Mouse (Mus musculus) intestine, postnatal 0 days (tissue): ENCODE measurements at regions not wholly inside any gene's neighbourhood (a gene's known extent, or its start where the extent isn't known, plus 50 kb on each side); places are given as distances from the start of the nearest gene placed in this dataset.
"Not testable (repeated sequence)": the region's sequence is repeated elsewhere in the genome, so short reads cannot be mapped to it uniquely, and the experiment has no call there.

Experiments used
- ATAC-seq: fragments of 200-750 bp; cut with Nextera tagmentation; 2 replicates; pipeline ENCODE4 v1.8.0; 2017; ENCODE audit warnings: mild to moderate bottlenecking, moderate TSS enrichment, moderate library complexity
- H3K27ac ChIP-seq: fragments of 300-500 bp; sonication (generic); 2 replicates; pipeline ENCODE4 v1.5.1; 2014; ENCODE audit warnings: mild to moderate bottlenecking, low read depth, low read length, moderate library complexity
- H3K27me3 ChIP-seq: fragments of 300-500 bp; sonication (generic); replicated peaks from 2 replicates; pipeline ENCODE4 v1.6.1; 2014; ENCODE audit warnings: low read length, mixed read lengths; ENCODE audit not compliant: control insufficient read depth, insufficient read depth
- H3K36me3 ChIP-seq: fragments of 300-500 bp; sonication (generic); 2 replicates; pipeline ENCODE4 v1.6.1; 2014; ENCODE audit warnings: mild to moderate bottlenecking, moderate library complexity; ENCODE audit not compliant: control insufficient read depth, insufficient read depth
- H3K4me1 ChIP-seq: fragments of 300-500 bp; sonication (generic); replicated peaks from 2 replicates; pipeline ENCODE4 v1.6.1; 2014; ENCODE audit warnings: antibody characterized with exemption, low read length, mixed read lengths; ENCODE audit not compliant: control insufficient read depth, insufficient read depth
- H3K4me2 ChIP-seq: fragments of 300-500 bp; sonication (generic); replicated peaks from 2 replicates; pipeline ENCODE4 v1.6.1; 2014; ENCODE audit warnings: low read depth, mild to moderate bottlenecking, moderate library complexity
- H3K4me3 ChIP-seq: fragments of 300-500 bp; sonication (generic); 2 replicates; pipeline ENCODE4 v1.5.1; 2014; ENCODE audit warnings: low read depth, low read length
- H3K9ac ChIP-seq: fragments of 300-500 bp; sonication (generic); 2 replicates; pipeline ENCODE4 v1.6.1; 2014; ENCODE audit warnings: mild to moderate bottlenecking, low read depth, low read length
- H3K9me3 ChIP-seq: fragments of 300-500 bp; sonication (generic); 2 replicates; pipeline ENCODE4 v1.6.1; 2016; ENCODE audit warnings: mixed run types; ENCODE audit not compliant: control insufficient read depth
- CTCF ChIP-seq: sonication (generic); IDR thresholded peaks from 2 replicates; pipeline ENCODE4 v1.5.1; 2016; ENCODE audit warnings: low read depth, mild to moderate bottlenecking, control low read depth, antibody characterized with exemption, moderate library complexity
- WGBS: fragments of 180-500 bp; shearing (Covaris S2); extraction: QIAGEN DNeasy Blood & Tissue Kit; methylation state at CpG from one replicate; pipeline ENCODE4 v1.1.7; 2014; 5-methylcytosine and 5-hydroxymethylcytosine counted together

GRCm38 (mm10) chr9:17987606-17988005, 304.3 kb upstream of the Chordc1 start:
- Histone ChIP-seq H3K27ac (no peak overlapping the region), H3K4me3 (no peak overlapping the region), H3K36me3 (no peaks in the 10 kb centered on the region), H3K9ac (no peak overlapping the region), H3K27me3 (no peaks in the 10 kb centered on the region), H3K9me3 (no peaks in the 10 kb centered on the region), H3K4me1 (no peaks in the 10 kb centered on the region), H3K4me2 (no peak overlapping the region)
- TF ChIP-seq CTCF: no peak
- 87% methylated on average over 5 of the region's 5 CpGs for WGBS
- ATAC-seq: 0 out of 2 replicates have a peak, but pooled peaks have one; percentile 51

- H3K27me3 ChIP-seq: no peaks in the 10 kb centered on the region
- WGBS: 31% methylated on average over 2 of the region's 2 CpGs
- TF ChIP-seq CTCF: peak; percentile 28; the same call in 1 of the 2 replicates
Measured at GRCm38 (mm10) chr9:18002557-18002956, 289.4 kb upstream of the Chordc1 start.

GRCm38 (mm10) chr9:18041346-18041745, 250.6 kb upstream of the Chordc1 start:
- Histone ChIP-seq H3K4me3 (no peak overlapping the region), H3K9ac (no peak overlapping the region), H3K36me3 (no peaks in the 10 kb centered on the region), H3K9me3 (no peaks in the 10 kb centered on the region), H3K27ac (no peak overlapping the region), H3K4me1 (no peaks in the 10 kb centered on the region), H3K27me3 (no peaks in the 10 kb centered on the region), H3K4me2 (no peak overlapping the region)
- no peak for TF ChIP-seq CTCF
- no peak for ATAC-seq
- WGBS: 57% methylated on average over 2 of the region's 2 CpGs

More at GRCm38 (mm10) chr9:18002557-18002956, 289.4 kb upstream of the Chordc1 start:
- Histone ChIP-seq H3K36me3 (no peaks in the 10 kb centered on the region), H3K9ac (no peak overlapping the region), H3K4me1 (no peaks in the 10 kb centered on the region), H3K27ac (no peak overlapping the region), H3K4me2 (no peak overlapping the region), H3K4me3 (no peak overlapping the region), H3K9me3 (no peaks in the 10 kb centered on the region)
- ATAC-seq: no peak

GRCm38 (mm10) chr9:18042636-18043035, 249.3 kb upstream of the Chordc1 start:
- not testable (repeated sequence) for H3K27ac ChIP-seq, H3K4me1 ChIP-seq, H3K9me3 ChIP-seq, H3K9ac ChIP-seq, H3K4me2 ChIP-seq, H3K27me3 ChIP-seq, H3K4me3 ChIP-seq, H3K36me3 ChIP-seq, ATAC-seq
- 84% methylated on average over 3 of the region's 3 CpGs for WGBS

- Histone ChIP-seq H3K4me3 (no peak overlapping the region), H3K36me3 (no peaks in the 10 kb centered on the region), H3K9me3 (no peaks in the 10 kb centered on the region), H3K4me2 (no peak overlapping the region), H3K4me1 (no peaks in the 10 kb centered on the region), H3K9ac (no peak overlapping the region), H3K27ac (no peak overlapping the region), H3K27me3 (no peaks in the 10 kb centered on the region)
- no peak for ATAC-seq
- TF ChIP-seq CTCF: no peak
Measured at GRCm38 (mm10) chr9:18076942-18077341, 215.0 kb upstream of the Chordc1 start.

GRCm38 (mm10) chr9:18078446-18078845, 213.5 kb upstream of the Chordc1 start:
- not testable (repeated sequence) for H3K9me3 ChIP-seq, H3K36me3 ChIP-seq, H3K27ac ChIP-seq, H3K4me3 ChIP-seq, H3K4me2 ChIP-seq, H3K27me3 ChIP-seq, H3K4me1 ChIP-seq, ATAC-seq, H3K9ac ChIP-seq
- WGBS: 84% methylated on average over 5 of the region's 5 CpGs

- not testable (repeated sequence) for H3K27me3 ChIP-seq, H3K4me1 ChIP-seq, H3K4me2 ChIP-seq, ATAC-seq, H3K9ac ChIP-seq, H3K9me3 ChIP-seq, H3K4me3 ChIP-seq, H3K36me3 ChIP-seq, H3K27ac ChIP-seq
- 74% methylated on average over 1 of the region's 1 CpGs for WGBS
Measured at GRCm38 (mm10) chr9:18079120-18079519, 212.8 kb upstream of the Chordc1 start.
